Mouse (Mus musculus) megakaryocyte, embryonic 14.5 days (primary cell): ENCODE data around the gene Zfp940. TPM values are rescaled to one million over a fixed set of nuclear protein-coding genes. Genes with fewer than 3 reads are reported as not detected.
"Not testable (repeated sequence)": the region's sequence is repeated elsewhere in the genome, so short reads cannot be mapped to it uniquely, and the experiment has no call there.

Experiments used
- H3K27me3 ChIP-seq: replicated peaks from 2 replicates; pipeline ENCODE3; 2012; ENCODE audit warnings: inconsistent platforms
- H3K36me3 ChIP-seq: replicated peaks from 2 replicates; pipeline ENCODE3; 2012; ENCODE audit warnings: low read length, inconsistent platforms, mixed read lengths
- H3K4me1 ChIP-seq: 2 replicates; pipeline ENCODE4 v1.6.1; 2012; ENCODE audit warnings: inconsistent platforms
- H3K4me3 ChIP-seq: replicated peaks from 2 replicates; pipeline ENCODE3; 2012; ENCODE audit warnings: moderate library complexity, mild to moderate bottlenecking, inconsistent platforms
- H3K9me3 ChIP-seq: 2 replicates; pipeline ENCODE4 v1.6.1; 2012; ENCODE audit warnings: inconsistent platforms
- FLI1 ChIP-seq: IDR thresholded peaks from 2 replicates; pipeline ENCODE4 v1.6.1; 2012; ENCODE audit warnings: low read length, inconsistent platforms, mixed read lengths
- GATA1 ChIP-seq: IDR thresholded peaks from 3 replicates; pipeline ENCODE4 v1.6.1; 2012; ENCODE audit warnings: mixed read lengths, low read length, inconsistent platforms, borderline replicate concordance
- polyA plus RNA-seq: library from polyadenylated mRNA; stranded (reverse); fragments of >175 nt; gene quantifications from 2 replicates; pipeline ENCODE4 v1.2.3, GENCODE M21; 2012; ENCODE audit warnings: low replicate concordance; ENCODE audit not compliant: insufficient read depth

Zfp940 gene
- 0.64 TPM in 1 of 2 replicates, not detected in the other for polyA plus RNA-seq

GRCm38 (mm10) chr7:29853219-29853842 is at the start of gene Zfp940:
TSS of gene Zfp940 (minus strand) at chr7:29853669.
- Histone ChIP-seq H3K36me3 (peaks cover 30% of the 10 kb centered on the region), H3K4me1 (peaks cover 15% of the 10 kb centered on the region), H3K4me3 (peak within 1 kb of the TSS; percentile 95), H3K27me3 (no peaks in the 10 kb centered on the region), H3K9me3 (peaks cover 11% of the 10 kb centered on the region)
- TF ChIP-seq GATA1 (no peak), FLI1 (no peak)

DNA sequence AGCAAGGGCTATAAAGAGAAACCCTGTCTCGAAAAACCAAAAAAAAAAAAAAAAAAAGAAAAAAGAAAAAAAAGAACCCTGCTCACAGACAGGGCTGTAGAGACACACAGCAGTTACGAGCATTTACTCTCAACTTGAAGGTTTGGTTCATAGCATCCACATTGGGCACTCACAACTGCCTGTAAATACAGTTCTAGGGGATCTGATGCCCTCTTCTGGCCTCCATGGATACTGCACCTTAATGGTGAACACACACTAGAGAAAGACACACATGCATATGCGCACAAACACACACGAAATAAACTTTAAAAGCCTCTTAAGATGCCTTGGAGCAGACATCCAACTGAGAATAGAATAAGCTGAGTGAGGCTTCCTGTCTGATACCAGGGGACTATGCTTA is 44.9 kb upstream of the Zfp940 start:
- no peak for TF ChIP-seq GATA1
- no peak for TF ChIP-seq FLI1
- peaks cover 82% of the 10 kb centered on the region for H3K36me3 ChIP-seq
- H3K4me3 ChIP-seq, result no peak overlapping the region

DNA sequence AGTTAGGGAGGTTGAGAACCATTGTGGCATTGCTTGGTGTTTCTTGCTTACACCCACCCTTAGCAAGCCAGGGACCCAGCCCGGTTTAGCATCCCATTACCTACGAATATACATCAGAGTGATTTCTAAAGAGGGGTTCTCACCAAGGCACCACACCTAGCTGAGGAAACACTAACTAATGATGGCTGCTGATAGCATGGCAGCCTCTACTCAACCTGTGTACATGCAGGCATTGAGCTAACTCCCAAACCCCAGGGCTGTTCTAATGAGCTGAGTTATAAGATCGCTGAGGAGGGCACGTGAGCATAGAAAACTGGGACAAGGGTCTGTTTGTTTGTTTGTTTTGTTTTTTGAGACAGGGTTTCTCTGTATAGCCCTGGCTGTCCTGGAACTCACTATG is 39.3 kb upstream of the Zfp940 start:
- Histone ChIP-seq H3K9me3 (peaks cover 69% of the 10 kb centered on the region), H3K36me3 (peaks cover 62% of the 10 kb centered on the region), H3K4me3 (no peak overlapping the region)

More for the DNA sequence above, 44.9 kb upstream of the Zfp940 start:
- Histone ChIP-seq H3K9me3 (peaks cover 37% of the 10 kb centered on the region), H3K27me3 (no peaks in the 10 kb centered on the region), H3K4me1 (no peaks in the 10 kb centered on the region)

DNA sequence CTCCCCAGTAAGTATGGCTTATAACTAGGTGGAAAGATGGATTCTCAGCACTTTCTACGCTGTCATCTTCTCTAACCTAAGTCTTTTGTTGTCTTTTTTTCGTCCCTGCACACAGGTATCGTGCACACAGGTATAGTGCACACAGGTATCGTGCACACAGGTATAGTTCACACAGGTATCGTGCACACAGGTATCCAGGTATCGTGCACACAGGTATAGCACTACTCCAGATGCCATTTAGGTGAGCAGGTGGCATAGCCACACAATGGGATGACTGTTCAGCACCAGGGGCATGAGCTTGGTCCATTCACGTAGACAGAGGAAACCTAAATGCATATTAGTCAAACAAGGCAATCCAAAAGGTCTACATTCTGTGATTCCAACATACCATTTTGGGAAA is 37.0 kb upstream of the Zfp940 start:
- Histone ChIP-seq H3K4me3 (no peak overlapping the region), H3K27me3 (no peaks in the 10 kb centered on the region), H3K36me3 (peaks cover 42% of the 10 kb centered on the region), H3K9me3 (peaks cover 80% of the 10 kb centered on the region), H3K4me1 (no peaks in the 10 kb centered on the region)
- TF ChIP-seq FLI1 (no peak), GATA1 (no peak)

More for the DNA sequence above, 39.3 kb upstream of the Zfp940 start:
- no peaks in the 10 kb centered on the region for H3K4me1 ChIP-seq
- no peak for TF ChIP-seq FLI1
- TF ChIP-seq GATA1, result no peak
- no peaks in the 10 kb centered on the region for H3K27me3 ChIP-seq

- Histone ChIP-seq H3K9me3 (peaks cover 85% of the 10 kb centered on the region), H3K27me3 (no peaks in the 10 kb centered on the region), H3K36me3 (peaks cover 5% of the 10 kb centered on the region), H3K4me1 (no peaks in the 10 kb centered on the region), H3K4me3 (no peak overlapping the region)
- TF ChIP-seq GATA1 (no peak), FLI1 (no peak)
Measured at GRCm38 (mm10) chr7:29880916-29881315, 27.4 kb upstream of the Zfp940 start.

- TF ChIP-seq FLI1 (no peak), GATA1 (no peak)
- H3K4me1 ChIP-seq, result no peaks in the 10 kb centered on the region
Measured at GRCm38 (mm10) chr7:29880056-29880455, 26.6 kb upstream of the Zfp940 start.

DNA sequence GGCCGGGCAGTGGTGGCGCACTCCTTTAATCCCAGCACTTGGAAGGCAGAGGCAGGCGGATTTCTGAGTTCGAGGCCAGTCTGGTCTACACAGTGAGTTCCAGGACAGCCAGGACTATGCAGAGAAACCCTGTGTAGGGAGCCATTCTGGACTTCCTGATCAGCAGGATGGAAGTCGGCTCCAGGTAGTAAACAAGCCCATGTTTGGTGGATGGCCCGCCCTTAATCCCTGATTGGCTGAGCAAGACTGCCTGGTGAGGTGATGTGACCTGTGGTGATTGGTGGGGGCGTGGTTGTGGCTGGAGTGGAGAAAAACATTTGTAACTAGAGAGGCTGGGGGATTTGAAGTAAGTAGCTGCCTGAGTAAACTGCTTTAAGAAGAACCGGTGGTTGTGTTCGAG is 24.1 kb upstream of the Zfp940 start:
- not testable (repeated sequence) for H3K4me3 ChIP-seq, H3K27me3 ChIP-seq, H3K4me1 ChIP-seq
- H3K9me3 ChIP-seq, result peaks cover 79% of the 10 kb centered on the region
- H3K36me3 ChIP-seq, result peaks cover 24% of the 10 kb centered on the region

More at GRCm38 (mm10) chr7:29880056-29880455, 26.6 kb upstream of the Zfp940 start:
- H3K4me3 ChIP-seq, result no peak overlapping the region
- H3K9me3 ChIP-seq, result peaks cover 85% of the 10 kb centered on the region
- H3K27me3 ChIP-seq, result no peaks in the 10 kb centered on the region
- peaks cover 13% of the 10 kb centered on the region for H3K36me3 ChIP-seq

- Histone ChIP-seq H3K4me1 (no peaks in the 10 kb centered on the region), H3K4me3 (no peak overlapping the region), H3K9me3 (peaks cover 76% of the 10 kb centered on the region), H3K36me3 (peaks cover 24% of the 10 kb centered on the region), H3K27me3 (no peaks in the 10 kb centered on the region)
- no peak for TF ChIP-seq FLI1
- no peak for TF ChIP-seq GATA1
Measured at GRCm38 (mm10) chr7:29874256-29874655, 20.8 kb upstream of the Zfp940 start.

DNA sequence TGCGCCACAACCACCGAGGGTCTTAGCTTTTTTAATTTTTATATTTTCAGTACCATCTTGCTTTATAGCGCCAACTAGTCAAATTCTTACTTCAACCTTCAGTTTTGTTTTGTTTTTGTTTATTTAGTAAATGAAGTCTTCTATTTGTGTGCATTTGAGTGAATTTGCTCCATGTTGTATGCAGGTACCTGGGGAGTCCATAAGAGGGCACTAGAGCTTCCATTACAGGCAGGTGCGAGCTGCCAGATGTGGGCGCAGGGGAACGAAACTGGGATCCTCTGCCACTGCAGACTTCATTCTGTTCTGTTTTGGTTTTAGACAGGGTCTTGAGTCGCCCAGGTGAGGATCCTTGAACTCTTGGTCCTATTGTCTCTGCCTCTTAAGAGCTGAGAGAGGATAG is 8.2 kb upstream of the Zfp940 start:
- Histone ChIP-seq H3K27me3 (no peaks in the 10 kb centered on the region), H3K4me1 (peaks cover 19% of the 10 kb centered on the region), H3K9me3 (0 out of 2 replicates have a peak, but pooled peaks cover 6% of the 10 kb centered on the region), H3K4me3 (no peak overlapping the region), H3K36me3 (peaks cover 9% of the 10 kb centered on the region)
- TF ChIP-seq FLI1, result no peak
- TF ChIP-seq GATA1, result no peak

GRCm38 (mm10) chr7:29859532-29860517 is 6.4 kb upstream of the Zfp940 start, which contains the start of gene Zfp420:
TSS of gene Zfp420 (plus strand) at chr7:29859979.
- TF ChIP-seq GATA1, result no peak
- no peak for TF ChIP-seq FLI1
- 0 out of 2 replicates have a peak, but pooled peaks cover 6% of the 10 kb centered on the region for H3K9me3 ChIP-seq
- peaks cover 9% of the 10 kb centered on the region for H3K36me3 ChIP-seq
- no peaks in the 10 kb centered on the region for H3K27me3 ChIP-seq
- H3K4me3 ChIP-seq, result peak within 1 kb of the TSS; percentile 96
- peaks cover 14% of the 10 kb centered on the region for H3K4me1 ChIP-seq
